Mouse (Mus musculus) lung, postnatal 0 days (tissue): Measurements from ENCODE around the gene Mcoln2. TPM values are rescaled to one million over a fixed set of nuclear protein-coding genes. Genes with fewer than 3 reads are reported as not detected.

Experiments used
- ATAC-seq: fragments of 200-750 bp; cut with Nextera tagmentation; 2 replicates; pipeline ENCODE4 v1.8.0; 2017; ENCODE audit warnings: moderate library complexity
- DNase-seq: peaks from one replicate; pipeline ENCODE4 v3.0.0-alpha.2; 2016; ENCODE audit warnings: low spot score
- H3K27ac ChIP-seq: fragments of 300-500 bp; sonication (generic); 2 replicates; pipeline ENCODE4 v1.5.1; 2014; ENCODE audit warnings: antibody characterized with exemption, mild to moderate bottlenecking, low read length, mixed read lengths
- H3K27me3 ChIP-seq: fragments of 300-500 bp; sonication (generic); replicated peaks from 2 replicates; pipeline ENCODE4 v1.6.1; 2014; ENCODE audit warnings: low read length, mixed read lengths; ENCODE audit not compliant: insufficient read depth
- H3K36me3 ChIP-seq: fragments of 300-500 bp; sonication (generic); 2 replicates; pipeline ENCODE4 v1.6.1; 2014; ENCODE audit warnings: low read length, mixed read lengths; ENCODE audit not compliant: insufficient read depth
- H3K4me1 ChIP-seq: fragments of 300-500 bp; sonication (generic); 2 replicates; pipeline ENCODE4 v1.6.1; 2014; ENCODE audit warnings: antibody characterized with exemption, low read depth, low read length, mixed read lengths; ENCODE audit not compliant: insufficient read depth
- H3K4me2 ChIP-seq: fragments of 300-500 bp; sonication (generic); replicated peaks from 2 replicates; pipeline ENCODE4 v1.6.1; 2014; ENCODE audit warnings: low read depth, mild to moderate bottlenecking, low read length, moderate library complexity, mixed read lengths
- H3K4me3 ChIP-seq: fragments of 300-500 bp; sonication (generic); 2 replicates; pipeline ENCODE4 v1.5.1; 2014; ENCODE audit warnings: low read depth, low read length
- H3K9ac ChIP-seq: fragments of 300-500 bp; sonication (generic); replicated peaks from 2 replicates; pipeline ENCODE4 v1.6.1; 2014; ENCODE audit warnings: low read depth, mild to moderate bottlenecking
- H3K9me3 ChIP-seq: fragments of 300-500 bp; sonication (generic); 2 replicates; pipeline ENCODE4 v1.6.1; 2016; ENCODE audit warnings: low read length, mixed read lengths
- CTCF ChIP-seq: IDR thresholded peaks from 2 replicates; pipeline ENCODE4 v1.5.1; 2016; ENCODE audit warnings: antibody characterized with exemption, mild to moderate bottlenecking
- EP300 ChIP-seq: IDR thresholded peaks from 2 replicates; pipeline ENCODE4 v1.6.1; 2016; ENCODE audit warnings: antibody characterized with exemption, mild to moderate bottlenecking, control low read depth
- WGBS: fragments of 180-500 bp; shearing (Covaris S2); extraction: QIAGEN DNeasy Blood & Tissue Kit; methylation state at CpG from one replicate; pipeline ENCODE4 v1.1.7; 2014; 5-methylcytosine and 5-hydroxymethylcytosine counted together
- polyA plus RNA-seq: library from polyadenylated mRNA; unstranded; fragments of >200 nt; fragmentation: Nextera tagmentation; extraction: Ambion mirVana; gene quantifications from 2 replicates; pipeline ENCODE4 v1.2.1, GENCODE M21; 2015

The Mcoln2 gene
- polyA plus RNA-seq, 1 experiment from 2014 or later = 0.25 TPM

DNA sequence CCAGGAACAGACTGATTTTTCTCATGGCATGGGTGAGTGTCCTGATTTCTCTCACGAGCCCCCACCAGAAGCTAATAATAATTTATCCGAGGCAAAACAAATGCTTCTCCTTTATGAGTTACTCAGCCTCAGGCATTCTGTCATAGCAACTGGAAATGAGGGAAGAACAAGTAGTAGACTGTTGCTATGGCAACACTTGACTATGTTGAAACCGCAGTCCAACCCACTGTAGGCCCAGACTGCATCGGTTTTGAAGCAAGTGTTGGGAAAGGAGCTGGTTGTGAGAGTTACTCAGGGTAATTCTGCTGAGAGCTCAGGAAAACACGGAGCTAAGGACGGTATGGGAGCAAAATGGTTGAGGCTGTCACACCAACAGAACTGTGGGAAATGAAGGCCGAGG, 7.1 kb upstream of the Mcoln2 start:
- H3K4me1 ChIP-seq = no peaks in the 10 kb centered on the region
- no peak overlapping the region for H3K4me2 ChIP-seq
- DNase-seq = no peak
- H3K9ac ChIP-seq = no peak overlapping the region
- H3K4me3 ChIP-seq = no peak overlapping the region
- H3K9me3 ChIP-seq = no peaks in the 10 kb centered on the region
- no peak for ATAC-seq
- no peaks in the 10 kb centered on the region for H3K36me3 ChIP-seq
- 87% methylated on average over 7 of the region's 7 CpGs for WGBS
- no peaks in the 10 kb centered on the region for H3K27me3 ChIP-seq
- TF ChIP-seq EP300 (no peak), CTCF (no peak)
- H3K27ac ChIP-seq = no peak overlapping the region

DNA sequence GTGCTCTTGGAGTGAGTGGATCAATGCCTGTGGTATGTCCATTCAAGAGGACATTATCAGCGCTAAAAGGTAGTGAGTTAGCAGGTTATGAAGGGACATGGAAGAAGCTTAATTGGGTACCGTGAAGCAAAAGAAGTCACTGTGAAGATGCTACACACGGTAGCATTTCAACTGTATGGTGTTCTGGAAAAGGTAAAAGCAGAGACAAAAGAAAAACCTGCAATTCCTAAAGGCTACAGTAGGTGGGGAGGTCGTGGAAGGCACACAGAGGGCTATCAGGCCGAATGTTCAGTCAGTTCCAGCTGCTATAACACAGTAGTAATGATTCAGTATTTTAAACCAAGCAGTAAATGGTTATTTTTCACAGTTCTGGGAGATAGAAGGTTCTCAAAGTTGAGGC, 4.1 kb upstream of the Mcoln2 start:
- Histone ChIP-seq H3K4me3 (no peak overlapping the region), H3K27ac (no peak overlapping the region), H3K27me3 (no peaks in the 10 kb centered on the region), H3K36me3 (no peaks in the 10 kb centered on the region), H3K9me3 (no peaks in the 10 kb centered on the region), H3K4me1 (0 out of 2 replicates have a peak, but pooled peaks cover 4% of the 10 kb centered on the region), H3K4me2 (no peak overlapping the region), H3K9ac (no peak overlapping the region)
- no peak for DNase-seq
- TF ChIP-seq EP300 = no peak
- TF ChIP-seq CTCF = 0 out of 2 replicates have a peak, but pooled peaks have one; percentile 11
- no peak for ATAC-seq
- 52% methylated on average over 5 of the region's 5 CpGs for WGBS

DNA sequence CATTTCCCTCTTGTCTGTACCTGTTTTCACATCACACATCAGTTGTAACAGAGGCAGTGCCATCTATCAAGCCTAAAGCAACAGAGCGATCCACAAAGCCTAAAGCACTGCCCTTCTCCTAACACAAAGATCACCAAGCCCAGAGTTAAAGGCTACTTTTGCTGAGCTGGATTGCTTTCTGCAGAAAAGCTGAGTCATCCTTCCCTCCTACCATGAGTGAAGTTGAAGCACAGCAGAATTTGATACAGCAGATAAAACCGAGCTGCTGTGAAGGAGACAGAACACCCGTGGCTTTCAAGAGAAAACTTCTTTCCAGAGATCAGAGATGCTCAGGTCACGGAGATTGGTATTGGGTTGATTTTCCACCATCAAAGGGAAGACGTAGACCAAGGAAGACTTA, 3.5 kb upstream of the Mcoln2 start:
- Histone ChIP-seq H3K4me1 (0 out of 2 replicates have a peak, but pooled peaks cover 4% of the 10 kb centered on the region), H3K9ac (no peak overlapping the region), H3K27me3 (no peaks in the 10 kb centered on the region), H3K9me3 (no peaks in the 10 kb centered on the region), H3K4me3 (no peak overlapping the region), H3K36me3 (no peaks in the 10 kb centered on the region), H3K4me2 (no peak overlapping the region), H3K27ac (no peak overlapping the region)
- ATAC-seq = no peak
- 51% methylated on average over 5 of the region's 5 CpGs for WGBS
- no peak for DNase-seq
- TF ChIP-seq CTCF (no peak), EP300 (no peak)

DNA sequence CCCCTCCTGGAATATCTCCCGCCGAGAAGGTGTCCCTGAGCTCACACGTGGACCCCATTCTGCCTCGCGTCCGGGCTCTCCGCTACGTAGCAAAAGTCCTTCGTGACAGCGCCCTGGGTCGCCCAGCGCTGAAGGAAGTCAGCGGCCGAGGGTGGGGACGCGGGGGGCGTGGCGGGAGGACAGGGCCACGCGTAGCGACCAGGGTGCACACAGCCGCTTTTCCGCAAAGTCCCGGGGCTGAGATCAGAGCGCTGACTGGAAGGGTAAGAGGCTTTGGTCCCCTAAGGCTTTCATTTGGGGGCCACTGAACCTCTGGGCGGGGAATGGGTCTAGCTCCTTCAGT, 396 bp downstream of the Mcoln2 start:
- TF ChIP-seq EP300 (no peak), CTCF (no peak)
- H3K9ac ChIP-seq = 0 out of 2 replicates have a peak overlapping the region, but pooled peaks have one; percentile 3
- peak overlapping the region; percentile 35 for H3K4me3 ChIP-seq
- H3K4me2 ChIP-seq = peak overlapping the region; percentile 70
- no peaks in the 10 kb centered on the region for H3K9me3 ChIP-seq
- ATAC-seq (peak; percentile 81), DNase-seq (peak; percentile 49)
- 1% methylated on average over 20 of the region's 26 CpGs for WGBS
- 0 out of 2 replicates have a peak, but pooled peaks cover 3% of the 10 kb centered on the region for H3K27me3 ChIP-seq
- H3K4me1 ChIP-seq = 0 out of 2 replicates have a peak, but pooled peaks cover 4% of the 10 kb centered on the region
- H3K36me3 ChIP-seq = no peaks in the 10 kb centered on the region
- H3K27ac ChIP-seq = no peak overlapping the region

DNA sequence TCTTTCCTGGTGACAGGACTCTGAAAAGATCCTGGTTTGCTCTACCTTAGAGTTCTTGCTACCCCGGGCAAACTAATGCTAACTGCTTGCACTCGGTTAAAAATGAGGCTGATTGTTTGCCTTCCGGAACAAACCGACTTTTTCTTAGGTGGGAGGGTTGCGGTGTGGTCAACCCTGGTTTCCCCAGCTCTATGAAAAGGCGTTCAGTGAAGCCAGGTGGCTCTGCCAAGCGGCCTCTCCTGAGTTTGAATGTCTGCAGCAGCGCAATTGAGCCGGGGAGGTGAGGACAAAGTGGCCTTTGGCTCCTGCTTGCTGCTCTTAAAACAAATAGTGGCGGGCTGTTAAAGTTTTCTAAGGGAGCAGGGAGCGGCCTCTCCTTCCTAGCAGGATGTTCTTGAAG, 927 bp downstream of the Mcoln2 start:
- Histone ChIP-seq H3K36me3 (no peaks in the 10 kb centered on the region), H3K4me2 (peak overlapping the region; percentile 70), H3K27me3 (0 out of 2 replicates have a peak, but pooled peaks cover 3% of the 10 kb centered on the region), H3K4me3 (peak overlapping the region; percentile 35; the same call in 1 of the 2 replicates), H3K4me1 (0 out of 2 replicates have a peak, but pooled peaks cover 4% of the 10 kb centered on the region), H3K9me3 (no peaks in the 10 kb centered on the region), H3K27ac (no peak overlapping the region), H3K9ac (no peak overlapping the region)
- DNase-seq (peak; percentile 18), ATAC-seq (0 out of 2 replicates have a peak, but pooled peaks have one; percentile 4)
- TF ChIP-seq CTCF (no peak), EP300 (no peak)
- 13% methylated on average over 11 of the region's 11 CpGs for WGBS

DNA sequence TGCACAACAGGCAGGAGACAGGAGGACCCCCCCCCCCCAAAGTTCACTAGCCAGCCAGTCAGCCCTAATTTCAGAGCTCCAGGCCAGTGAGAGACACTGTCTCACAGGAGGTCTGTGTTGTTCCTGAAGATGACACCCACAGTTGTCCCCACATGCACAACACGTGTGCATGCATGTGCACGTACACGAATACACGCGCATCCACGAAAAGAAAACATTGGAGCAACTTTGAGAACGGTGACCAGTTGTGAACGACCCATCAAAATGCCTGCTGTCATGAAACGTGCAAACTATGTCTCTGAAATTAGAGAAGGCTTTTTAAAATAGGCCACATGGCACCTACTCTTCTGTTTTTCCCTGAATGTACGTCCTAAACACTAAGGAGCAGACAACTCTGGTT, 1.7 kb downstream of the Mcoln2 start:
- ATAC-seq (no peak), DNase-seq (no peak)
- H3K36me3 ChIP-seq = no peaks in the 10 kb centered on the region
- 0 out of 2 replicates have a peak, but pooled peaks cover 4% of the 10 kb centered on the region for H3K4me1 ChIP-seq
- TF ChIP-seq CTCF (no peak), EP300 (no peak)
- no peak overlapping the region for H3K9ac ChIP-seq
- no peak overlapping the region for H3K4me2 ChIP-seq
- H3K27ac ChIP-seq = no peak overlapping the region
- H3K4me3 ChIP-seq = no peak overlapping the region
- 0 out of 2 replicates have a peak, but pooled peaks cover 3% of the 10 kb centered on the region for H3K27me3 ChIP-seq
- H3K9me3 ChIP-seq = no peaks in the 10 kb centered on the region
- 95% methylated on average over 10 of the region's 10 CpGs for WGBS
